ENCODE assay signal across 8 mouse cellular contexts in genomic region chr3:32511191-32511550, GRCm38 (mm10). TPM values are rescaled to one million over a fixed set of nuclear protein-coding genes. Genes with fewer than 3 reads are reported as not detected.
DNase-seq lines count a peak whose midpoint lies in the region; ATAC-seq lines count a peak whose summit lies in the region.

No protein-coding gene starts in this region.

- peak overlapping the region; percentile 66 for H3K4me2 ChIP-seq in forebrain, embryonic 13.5 days
- H3K4me2 ChIP-seq in liver, embryonic 12.5 days = peak overlapping the region; percentile 95
- H3K4me2 ChIP-seq in neural tube, embryonic 14.5 days (ENCODE audit: low read depth, low read length) = peak overlapping the region; percentile 87

- ATAC-seq in forebrain, embryonic 13.5 days = no peak
- ATAC-seq in liver, embryonic 12.5 days = no peak
- no peak for ATAC-seq in neural tube, embryonic 14.5 days (ENCODE audit: low read depth)

- H3K27me3 ChIP-seq in forebrain, embryonic 13.5 days = no peaks in the 10 kb centered on the region
- no peaks in the 10 kb centered on the region for H3K27me3 ChIP-seq in liver, embryonic 12.5 days (replicated peaks)
- H3K27me3 ChIP-seq in neural tube, embryonic 14.5 days (ENCODE audit: control insufficient read depth, insufficient read depth, low read length) = no peaks in the 10 kb centered on the region

- peaks cover 9% of the 10 kb centered on the region for H3K36me3 ChIP-seq in forebrain, embryonic 13.5 days (ENCODE audit: poor library complexity, severe bottlenecking)
- peaks cover 23% of the 10 kb centered on the region for H3K36me3 ChIP-seq in liver, embryonic 12.5 days
- no peaks in the 10 kb centered on the region; the same call in 1 of the 2 replicates for H3K36me3 ChIP-seq in neural tube, embryonic 14.5 days (ENCODE audit: control insufficient read depth, insufficient read depth, low read length)

- peak overlapping the region; percentile 82 for H3K4me3 ChIP-seq in forebrain, embryonic 13.5 days
- H3K4me3 ChIP-seq in liver, embryonic 12.5 days = peak overlapping the region; percentile 86
- H3K4me3 ChIP-seq in neural tube, embryonic 14.5 days (ENCODE audit: low read depth, low read length) = peak overlapping the region; percentile 88

- DNase-seq in adrenal gland, adult 2 months = peak; percentile 30
- no peak for DNase-seq in adrenal gland, adult 18-20 months (ENCODE audit: low spot score in 2 of 2)
- peak; percentile 19 to 43 for DNase-seq in right cerebral cortex, adult 2 months (ENCODE audit: low spot score in 2 of 2)
- DNase-seq in right cerebral cortex, postnatal 14 days = no peak
- no peak for DNase-seq in urinary bladder, adult 2 months (ENCODE audit: low spot score)

- peaks cover 33% of the 10 kb centered on the region for H3K4me1 ChIP-seq in forebrain, embryonic 13.5 days
- peaks cover 64% of the 10 kb centered on the region for H3K4me1 ChIP-seq in liver, embryonic 12.5 days
- peaks cover 17% of the 10 kb centered on the region for H3K4me1 ChIP-seq in neural tube, embryonic 14.5 days (ENCODE audit: control insufficient read depth, insufficient read depth, low read length)

- WGBS in forebrain, embryonic 13.5 days = 8% methylated on average over 13 of the region's 13 CpGs
- 2% methylated on average over 13 of the region's 13 CpGs for WGBS in liver, embryonic 12.5 days (ENCODE audit: insufficient replicate concordance)
- 6% methylated on average over 13 of the region's 13 CpGs for WGBS in neural tube, embryonic 14.5 days

- no peak overlapping the region for H3K27ac ChIP-seq in forebrain, embryonic 13.5 days
- H3K27ac ChIP-seq in liver, embryonic 12.5 days = peak overlapping the region; percentile 94
- peak overlapping the region; percentile 62 for H3K27ac ChIP-seq in neural tube, embryonic 14.5 days (ENCODE audit: low read depth, low read length)

- no peaks in the 10 kb centered on the region for H3K9me3 ChIP-seq in forebrain, embryonic 13.5 days (replicated peaks)
- no peaks in the 10 kb centered on the region for H3K9me3 ChIP-seq in liver, embryonic 12.5 days (replicated peaks)
- no peaks in the 10 kb centered on the region for H3K9me3 ChIP-seq in neural tube, embryonic 14.5 days (ENCODE audit: control insufficient read depth, low read length)

- peak overlapping the region; percentile 93 for H3K9ac ChIP-seq in forebrain, embryonic 13.5 days
- H3K9ac ChIP-seq in liver, embryonic 12.5 days = peak overlapping the region; percentile 96
- H3K9ac ChIP-seq in neural tube, embryonic 14.5 days (replicated peaks; ENCODE audit: low read depth, low read length) = peak overlapping the region; percentile 95

RNA-seq across cellular contexts. Expression of gene Zfp639, which starts 1.1 kb away (rescaled TPM):
- 10 to 100 TPM; 30.7 to 31.9 TPM for total RNA-seq in adrenal gland, adult 2 months (2021)
- 14.1 and 19.7 TPM in 2 replicates for polyA plus RNA-seq in adrenal gland, adult 2 months (2012; rRNA removed)
- total RNA-seq in adrenal gland, adult 18-20 months (2021) = 10 to 100 TPM; 24.9 to 31.9 TPM
- polyA plus RNA-seq in forebrain, embryonic 13.5 days (2015; fragmentation: Nextera tagmentation; extraction: Ambion mirVana) = 41.0 and 41.1 TPM in 2 replicates
- 29.8 and 31.8 TPM in 2 replicates for polyA plus RNA-seq in liver, embryonic 12.5 days (2016; fragmentation: Nextera tagmentation; extraction: Ambion mirVana)
- polyA plus RNA-seq in neural tube, embryonic 14.5 days (2014; fragmentation: Nextera tagmentation; extraction: Ambion mirVana) = 44.9 and 47.2 TPM in 2 replicates
- polyA plus RNA-seq in urinary bladder, adult 2 months (2012; rRNA removed) = 36.3 and 40.9 TPM in 2 replicates

RNA-seq across cellular contexts. Expression of gene Mfn1, which starts 18.1 kb away (rescaled TPM):
- 10 to 100 TPM; 76.0 to 80.1 TPM for total RNA-seq in adrenal gland, adult 2 months (2021)
- 6.6 and 7.3 TPM in 2 replicates for polyA plus RNA-seq in adrenal gland, adult 2 months (2012; rRNA removed)
- 10 to 100 TPM; 96.4 to 98.4 TPM for total RNA-seq in adrenal gland, adult 18-20 months (2021)
- polyA plus RNA-seq in forebrain, embryonic 13.5 days (2015; fragmentation: Nextera tagmentation; extraction: Ambion mirVana) = 32.0 and 39.4 TPM in 2 replicates
- polyA plus RNA-seq in liver, embryonic 12.5 days (2016; fragmentation: Nextera tagmentation; extraction: Ambion mirVana) = 28.0 and 33.4 TPM in 2 replicates
- 44.1 and 51.9 TPM in 2 replicates for polyA plus RNA-seq in neural tube, embryonic 14.5 days (2014; fragmentation: Nextera tagmentation; extraction: Ambion mirVana)
- polyA plus RNA-seq in urinary bladder, adult 2 months (2012; rRNA removed) = 40.2 and 56.0 TPM in 2 replicates

RNA-seq across cellular contexts. Expression of gene Kcnmb3, which starts 19.1 kb away (rescaled TPM):
- 1 to 10 TPM in 1 of 2 experiments, under 1 TPM in 1; 0.17 to 1.2 TPM for total RNA-seq in adrenal gland, adult 2 months (2021)
- polyA plus RNA-seq in adrenal gland, adult 2 months (2012; rRNA removed) = not detected in 2 replicates
- total RNA-seq in adrenal gland, adult 18-20 months (2021) = not detected
- polyA plus RNA-seq in forebrain, embryonic 13.5 days (2015; fragmentation: Nextera tagmentation; extraction: Ambion mirVana) = 0.14 and 0.18 TPM in 2 replicates
- polyA plus RNA-seq in liver, embryonic 12.5 days (2016; fragmentation: Nextera tagmentation; extraction: Ambion mirVana) = not detected in 2 replicates
- 0.16 TPM in 1 of 2 replicates, not detected in the other for polyA plus RNA-seq in neural tube, embryonic 14.5 days (2014; fragmentation: Nextera tagmentation; extraction: Ambion mirVana)
- polyA plus RNA-seq in urinary bladder, adult 2 months (2012; rRNA removed) = not detected in 2 replicates

Comparison
In these comparisons a context has a peak if more than half of its experiments do, and no peak if none do; other contexts are left out.
1. DNase-seq: peak in adrenal gland, adult 2 months (single experiment) and right cerebral cortex, adult 2 months (2 of 2); none in adrenal gland, adult 18-20 months (0 of 2), right cerebral cortex, postnatal 14 days (single experiment) and urinary bladder, adult 2 months (single experiment).
2. Peak in every context shown above with its lines, with median percentiles within 50 percentile points of each other: H3K4me2 ChIP-seq, H3K4me3 ChIP-seq and H3K9ac ChIP-seq.